ENCODE assay signal across 8 mouse cellular contexts in the genomic region with DNA sequence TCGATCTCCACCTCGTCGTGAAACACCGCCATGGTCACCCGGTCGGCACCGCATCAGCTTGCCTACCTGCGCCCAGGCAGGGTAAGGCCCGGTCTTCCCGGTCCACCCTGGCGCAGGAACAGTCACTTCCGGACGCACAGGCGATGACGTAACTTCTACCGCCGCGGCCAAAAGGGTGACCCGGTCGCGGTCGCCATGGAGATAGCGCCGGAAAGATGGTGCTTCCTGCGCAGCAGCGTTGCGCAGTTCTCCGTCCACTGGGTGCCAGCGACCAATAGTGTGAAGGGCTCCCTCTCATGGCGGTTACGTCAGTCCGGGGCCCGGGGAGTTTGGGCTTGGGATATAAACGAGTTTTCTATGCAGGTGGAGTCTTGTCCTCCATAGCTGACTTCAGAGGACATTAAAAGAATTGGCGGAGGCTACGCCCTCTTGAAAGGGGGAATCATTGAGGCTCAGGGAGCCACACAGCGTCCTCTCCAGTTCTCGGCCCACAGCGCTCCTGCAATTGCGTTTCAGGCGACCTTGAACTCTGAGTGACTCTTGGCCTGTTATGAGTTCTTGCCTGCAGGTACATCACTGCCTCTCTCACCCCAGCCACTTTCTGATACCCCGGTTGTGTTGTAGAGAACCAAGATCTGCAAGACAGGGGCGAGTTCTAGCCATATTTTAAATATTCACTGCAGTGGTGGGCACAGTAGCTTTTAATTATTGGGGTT. TPM values are rescaled to one million over a fixed set of nuclear protein-coding genes. Genes with fewer than 3 reads are reported as not detected.
DNase-seq lines count a peak whose midpoint lies in the region; ATAC-seq and TF ChIP-seq lines count a peak whose summit lies in the region.

Gene Dph3 (minus strand): TSS at position 244 of the 716 bp plus-strand sequence.

- peak; percentile 95 for ATAC-seq in forebrain, postnatal 0 days
- peak; percentile 97 for ATAC-seq in lung, embryonic 15.5 days (ENCODE audit: borderline replicate concordance, extremely low read depth, low FRiP score, low TSS enrichment)

- TF ChIP-seq POLR2A in MEL (IDR thresholded peaks at IDR 0.05; ENCODE audit: control insufficient read depth in 1 of 2, insufficient read depth in 1 of 2, low read depth in 1 of 2, low read length in 2 of 2, poor library complexity in 1 of 2), result peak; percentile 72 to 86
- TF ChIP-seq POLR2A in cerebellum, adult 2 months (IDR thresholded peaks at IDR 0.05; ENCODE audit: borderline replicate concordance, insufficient read depth, low read length), result peak; percentile 88

- H3K36me3 ChIP-seq in MEL (ENCODE audit: control insufficient read depth in 1 of 2, insufficient read depth in 2 of 2, low read length in 2 of 2), result peaks cover 0 to 20% of the 10 kb centered on the region in 2 experiments; a peak in 2 of 4 replicates
- H3K36me3 ChIP-seq in forebrain, postnatal 0 days (ENCODE audit: insufficient read depth), result peaks cover 17% of the 10 kb centered on the region
- peaks cover 22% of the 10 kb centered on the region for H3K36me3 ChIP-seq in lung, embryonic 15.5 days

- peak within 1 kb of the TSS; percentile 80 to 87 for H3K4me3 ChIP-seq in MEL (ENCODE audit: control insufficient read depth in 1 of 2, insufficient read depth in 1 of 2, low read depth in 2 of 2, low read length in 2 of 2)
- H3K4me3 ChIP-seq in cerebellum, adult 2 months (replicated peaks; ENCODE audit: insufficient read depth, low read depth, low read length), result peak within 1 kb of the TSS; percentile 61
- H3K4me3 ChIP-seq in forebrain, postnatal 0 days (ENCODE audit: low read depth, low read length), result peak within 1 kb of the TSS; percentile 78
- peak within 1 kb of the TSS; percentile 68 for H3K4me3 ChIP-seq in lung, embryonic 15.5 days

- H3K27ac ChIP-seq in MEL (ENCODE audit: control insufficient read depth, low read depth, low read length), result peak within 1 kb of the TSS; percentile 96
- H3K27ac ChIP-seq in cerebellum, adult 2 months (ENCODE audit: insufficient read depth, low read length), result peak within 1 kb of the TSS; percentile 67
- peak within 1 kb of the TSS; percentile 88 for H3K27ac ChIP-seq in forebrain, postnatal 0 days (ENCODE audit: low read depth, low read length)
- H3K27ac ChIP-seq in lung, embryonic 15.5 days, result peak within 1 kb of the TSS; percentile 87

- H3K4me1 ChIP-seq in MEL (ENCODE audit: control insufficient read depth in 1 of 2, insufficient read depth in 2 of 2, low read length in 2 of 2), result peaks cover 0 to 9% of the 10 kb centered on the region in 2 experiments; a peak in 2 of 4 replicates
- no peaks in the 10 kb centered on the region for H3K4me1 ChIP-seq in cerebellum, adult 2 months (ENCODE audit: control insufficient read depth, insufficient read depth, low read length)
- peaks cover 4% of the 10 kb centered on the region; the same call in 1 of the 2 replicates for H3K4me1 ChIP-seq in forebrain, postnatal 0 days (ENCODE audit: insufficient read depth)
- peaks cover 8% of the 10 kb centered on the region for H3K4me1 ChIP-seq in lung, embryonic 15.5 days

- peaks cover 39% of the 10 kb centered on the region for H3K79me2 ChIP-seq in MEL (ENCODE audit: control insufficient read depth, insufficient read depth, low read length, poor library complexity)

- TF ChIP-seq RAD21 in MEL (IDR thresholded peaks at IDR 0.05; ENCODE audit: low read depth, low read length), result no peak

- H3K9ac ChIP-seq in MEL (ENCODE audit: control insufficient read depth, low read depth, low read length, poor library complexity, severe bottlenecking), result peak within 1 kb of the TSS; percentile 89
- H3K9ac ChIP-seq in forebrain, postnatal 0 days, result peak within 1 kb of the TSS; percentile 71
- peak within 1 kb of the TSS; percentile 72 for H3K9ac ChIP-seq in lung, embryonic 15.5 days

- peak in 1 of 3 experiments; percentile 8; a peak in 1 of 6 replicates for TF ChIP-seq CTCF in MEL (IDR thresholded peaks at IDR 0.05 in 2 of 3, conservative IDR thresholded peaks at IDR 0.05 in 1 of 3; ENCODE audit: control insufficient read depth in 1 of 3, insufficient read depth in 1 of 3, low read depth in 2 of 3, low read length in 3 of 3, poor library complexity in 1 of 3, severe bottlenecking in 1 of 3)
- TF ChIP-seq CTCF in cerebellum, adult 2 months (IDR thresholded peaks at IDR 0.05; ENCODE audit: borderline replicate concordance, insufficient read depth, low read depth, low read length), result peak; percentile 40; the same call in 1 of the 2 replicates
- peak; percentile 71 for TF ChIP-seq CTCF in forebrain, postnatal 0 days (IDR thresholded peaks at IDR 0.05; ENCODE audit: low read depth)

- peak within 1 kb of the TSS; percentile 51 for H3K4me2 ChIP-seq in forebrain, postnatal 0 days (ENCODE audit: low read depth)
- H3K4me2 ChIP-seq in lung, embryonic 15.5 days, result peak within 1 kb of the TSS; percentile 71

- no peaks in the 10 kb centered on the region for H3K27me3 ChIP-seq in MEL (ENCODE audit: control insufficient read depth in 1 of 2, insufficient read depth in 2 of 2, low read length in 2 of 2)
- no peaks in the 10 kb centered on the region for H3K27me3 ChIP-seq in cerebellum, adult 2 months (ENCODE audit: control insufficient read depth, insufficient read depth, low read length)
- no peaks in the 10 kb centered on the region for H3K27me3 ChIP-seq in forebrain, postnatal 0 days (ENCODE audit: insufficient read depth, low read length)
- H3K27me3 ChIP-seq in lung, embryonic 15.5 days, result no peaks in the 10 kb centered on the region

- WGBS in cerebellum, adult 2 months, result under 1% methylated on average over 43 of the region's 43 CpGs
- WGBS in forebrain, postnatal 0 days, result under 1% methylated on average over 43 of the region's 43 CpGs
- WGBS in lung, embryonic 15.5 days, result 0% methylated on average over 43 of the region's 43 CpGs

- DNase-seq in MEL (ENCODE audit: low read depth, low spot score), result peak; percentile 99
- DNase-seq in cerebellum, adult 2 months, result peak; percentile 99 to 100
- DNase-seq in forebrain, postnatal 0 days, result peak; percentile 98
- DNase-seq in heart, postnatal 4 days, result peak; percentile 99
- DNase-seq in layer of hippocampus, adult 8-10 months (ENCODE audit: low spot score in 2 of 2), result peak; percentile 98 to 100
- DNase-seq in ovary, adult 18-20 months (ENCODE audit: low spot score), result peak; percentile 98
- DNase-seq in thymus, postnatal 0 days (ENCODE audit: low spot score), result peak; percentile 93

- H3K9me3 ChIP-seq in MEL (replicated peaks; ENCODE audit: insufficient read depth, low read length), result no peaks in the 10 kb centered on the region
- H3K9me3 ChIP-seq in forebrain, postnatal 0 days (ENCODE audit: low read length), result no peaks in the 10 kb centered on the region
- no peaks in the 10 kb centered on the region for H3K9me3 ChIP-seq in lung, embryonic 15.5 days

- TF ChIP-seq EP300 in MEL (IDR thresholded peaks at IDR 0.05; ENCODE audit: low read depth in 1 of 2, low read length in 2 of 2), result no peak

TF ChIP-seq in MEL, 35 proteins besides CTCF, POLR2A, EP300 and RAD21 (continues in another document):
- TF ChIP-seq SIN3A (IDR thresholded peaks at IDR 0.05; ENCODE audit: low read length) (peak; percentile 90), NELFE (IDR thresholded peaks at IDR 0.05; ENCODE audit: low read depth, low read length) (peak; percentile 82), MEF2A (IDR thresholded peaks at IDR 0.05; ENCODE audit: extremely low read depth, insufficient replicate concordance, low read depth, low read length, poor library complexity, severe bottlenecking) (no peak), TBP (IDR thresholded peaks at IDR 0.05; ENCODE audit: low read depth, low read length) (peak; percentile 89), MYC (IDR thresholded peaks at IDR 0.05; ENCODE audit: low read depth, low read length) (peak; percentile 7; the same call in 1 of the 2 replicates), GABPA (IDR thresholded peaks at IDR 0.05; ENCODE audit: low read depth, low read length) (no peak), ETS1 (IDR thresholded peaks at IDR 0.05; ENCODE audit: low read depth, low read length) (peak; percentile 75), BHLHE40 (IDR thresholded peaks at IDR 0.05; ENCODE audit: borderline replicate concordance, low read depth, low read length) (no peak), UBTF (IDR thresholded peaks at IDR 0.05; ENCODE audit: borderline replicate concordance, insufficient read depth, low read depth, low read length) (no peak), ELF1 (IDR thresholded peaks at IDR 0.05; ENCODE audit: low read depth, low read length) (peak; percentile 94), ZC3H11A (IDR thresholded peaks at IDR 0.05; ENCODE audit: low read depth, low read length) (no peak), POLR2AphosphoS2 (IDR thresholded peaks at IDR 0.05; ENCODE audit: low read length) (peak; percentile 38; the same call in 1 of the 2 replicates), E2F4 (IDR thresholded peaks at IDR 0.05; ENCODE audit: borderline replicate concordance, low read depth, low read length) (no peak), HCFC1 (IDR thresholded peaks at IDR 0.05; ENCODE audit: low read depth, low read length) (peak; percentile 92), RCOR1 (IDR thresholded peaks at IDR 0.05; ENCODE audit: low read depth, low read length) (no peak), CHD2 (IDR thresholded peaks at IDR 0.05; ENCODE audit: low read length) (no peak), NRF1 (IDR thresholded peaks at IDR 0.05; ENCODE audit: insufficient read depth, low read depth, low read length, poor library complexity, severe bottlenecking) (peak; percentile 89), CHD1 (IDR thresholded peaks at IDR 0.05; ENCODE audit: low read depth, low read length) (no peak), MAFK (IDR thresholded peaks at IDR 0.05; ENCODE audit: borderline replicate concordance, low read depth, low read length) (no peak), ZMIZ1 (IDR thresholded peaks at IDR 0.05; ENCODE audit: low read depth, low read length) (peak; percentile 23; the same call in 1 of the 2 replicates), TCF12 (IDR thresholded peaks at IDR 0.05; ENCODE audit: low read depth, low read length) (no peak; the same call in 1 of the 2 replicates), JUND (IDR thresholded peaks at IDR 0.05; ENCODE audit: low read depth, low read length) (no peak)

RNA-seq across cellular contexts. Expression of gene Dph3, which starts in this region (rescaled TPM):
- total RNA-seq in MEL (2012; rRNA removed), result 110 and 116 TPM in 2 replicates
- polyA plus RNA-seq in MEL (2012; ENCODE audit: insufficient read depth in 1 of 2, insufficient read length in 2 of 2, low read depth in 1 of 2, low replicate concordance in 2 of 2, missing spikeins in 1 of 2), result 100 to 1,000 TPM; 103 to 108 TPM
- 54.6 and 58.3 TPM in 2 replicates for polyA plus RNA-seq in cerebellum, adult 2 months (2012; rRNA removed)
- 54.3 and 54.7 TPM in 2 replicates for total RNA-seq in forebrain, postnatal 0 days (2014; rRNA removed)
- polyA plus RNA-seq in forebrain, postnatal 0 days (2015; fragmentation: Nextera tagmentation; extraction: Ambion mirVana), result 68.0 and 76.4 TPM in 2 replicates
- 10 to 100 TPM; 81.4 to 84.0 TPM for total RNA-seq in heart, postnatal 4 days (2021)
- total RNA-seq in layer of hippocampus, adult 8-10 months (2022), result 10 to 100 TPM; 33.7 to 42.6 (median 36.0) TPM
- 74.9 and 84.6 TPM in 2 replicates for polyA plus RNA-seq in lung, embryonic 15.5 days (2015; fragmentation: Nextera tagmentation; extraction: Ambion mirVana)
- polyA plus RNA-seq in thymus, postnatal 0 days (2015; fragmentation: Nextera tagmentation; extraction: Ambion mirVana), result 88.7 and 91.6 TPM in 2 replicates

Comparison
In these comparisons a context has a peak if more than half of its experiments do, and no peak if none do; other contexts are left out.
1. Peak in every context shown above with its lines: DNase-seq, ATAC-seq, H3K4me3 ChIP-seq and H3K27ac ChIP-seq.